Mouse (Mus musculus) embryonic fibroblast, embryonic 13.5 days (primary cell): ENCODE measurements around the gene Serpina1f. TPM values are rescaled to one million over a fixed set of nuclear protein-coding genes. Genes with fewer than 3 reads are reported as not detected.

ENCODE experiments used
- H3K27ac ChIP-seq: 2 replicates; pipeline ENCODE4 v1.5.1; 2012; ENCODE audit warnings: low read length, control low read depth, inconsistent platforms; ENCODE audit not compliant: insufficient read depth
- H3K4me1 ChIP-seq: 2 replicates; pipeline ENCODE4 v1.6.1; 2011; ENCODE audit warnings: low read length; ENCODE audit not compliant: control insufficient read depth, insufficient read depth
- H3K4me3 ChIP-seq: 2 replicates; pipeline ENCODE4 v1.5.1; 2011; ENCODE audit warnings: mild to moderate bottlenecking, control low read depth, low read length; ENCODE audit not compliant: insufficient read depth
- CTCF ChIP-seq: IDR thresholded peaks from 2 replicates; pipeline ENCODE4 v1.5.1; 2011; ENCODE audit warnings: mild to moderate bottlenecking, control low read depth, low read length, moderate library complexity, borderline replicate concordance; ENCODE audit not compliant: insufficient read depth
- POLR2A ChIP-seq: IDR thresholded peaks from 2 replicates; pipeline ENCODE4 v1.6.1; 2011; ENCODE audit warnings: low read depth, mild to moderate bottlenecking, control low read depth, low read length, moderate library complexity
- polyA plus RNA-seq: library from polyadenylated mRNA; stranded (reverse); fragments of >200 nt; gene quantifications from 2 replicates; pipeline ENCODE4 v1.2.4, GENCODE M21; 2011; ENCODE audit warnings: low read depth; ENCODE audit not compliant: missing spikeins, insufficient read length

Serpina1f gene
- polyA plus RNA-seq, 1 experiment = not detected

- TF ChIP-seq CTCF (no peak), POLR2A (no peak)
- no peaks in the 10 kb centered on the region; the same call in 1 of the 2 replicates for H3K4me1 ChIP-seq
- no peak overlapping the region for H3K4me3 ChIP-seq
- peak overlapping the region; percentile 67; the same call in 1 of the 2 replicates for H3K27ac ChIP-seq
These were observed 50.7 kb downstream of the Serpina1f start for GRCm38 (mm10) chr12:103644601-103645000.

GRCm38 (mm10) chr12:103643818-103644217 lies 51.5 kb downstream of the Serpina1f start:
- no peaks in the 10 kb centered on the region; the same call in 1 of the 2 replicates for H3K4me1 ChIP-seq
- no peak overlapping the region for H3K4me3 ChIP-seq
- no peak overlapping the region for H3K27ac ChIP-seq
- no peak for TF ChIP-seq POLR2A
- TF ChIP-seq CTCF = no peak

- no peak overlapping the region for H3K27ac ChIP-seq
- H3K4me1 ChIP-seq = no peaks in the 10 kb centered on the region; the same call in 1 of the 2 replicates
- TF ChIP-seq CTCF = peak; percentile 59
- TF ChIP-seq POLR2A = no peak
- H3K4me3 ChIP-seq = no peak overlapping the region
These were observed 52.0 kb downstream of the Serpina1f start for GRCm38 (mm10) chr12:103643336-103643735.

Other genes starting within 250 kb of the Serpina1f start
- 0.97 and 2.7 TPM in 2 replicates for gene Ifi27l2b, start 238.3 kb downstream of the Serpina1f start, polyA plus RNA-seq
- 0.92 and 4.2 TPM in 2 replicates for gene Ppp4r4, start 163.2 kb downstream of the Serpina1f start, polyA plus RNA-seq
- not detected in 2 replicates for gene Serpina10, start 64.1 kb downstream of the Serpina1f start, polyA plus RNA-seq
- gene Serpina6, start 38.3 kb downstream of the Serpina1f start, polyA plus RNA-seq = 0.54 TPM in 1 of 2 replicates, not detected in the other
- gene Serpina16, start 19.4 kb downstream of the Serpina1f start, polyA plus RNA-seq = not detected in 2 replicates
- not detected in 2 replicates for gene Serpina1d, start 78.1 kb upstream of the Serpina1f start, polyA plus RNA-seq
- not detected in 2 replicates for gene Serpina1b, start 134.8 kb upstream of the Serpina1f start, polyA plus RNA-seq
- not detected in 2 replicates for gene Serpina1a, start 168.0 kb upstream of the Serpina1f start, polyA plus RNA-seq
- not detected in 2 replicates for gene Serpina1c, start 209.4 kb upstream of the Serpina1f start, polyA plus RNA-seq